Mouse (Mus musculus) frontal cortex, postnatal 25 days (tissue): ENCODE data around the gene Olfr730.

Source experiments
- DNase-seq, 2 experiments: peaks; one replicate each; pipeline ENCODE4 v3.0.0; 2022; ENCODE audit warnings: low spot score in 2 of 2

Olfr730 gene

GRCm38 (mm10) chr14:50188098-50188497 is at the start of gene Olfr730:
Gene Olfr730, minus strand, starts transcription at chr14:50188198.
- no peak for DNase-seq

- no peak for DNase-seq
These were observed 35.2 kb downstream of the Olfr730 start, which contains the start of gene Olfr729 for GRCm38 (mm10) chr14:50152810-50153209. Gene Olfr729, minus strand, starts transcription at chr14:50152910.

- no peak for DNase-seq
These were observed 45.4 kb downstream of the Olfr730 start, which contains the start of gene Olfr728 for GRCm38 (mm10) chr14:50142580-50142979. Gene Olfr728, minus strand, starts transcription at chr14:50142680.
